Mouse (Mus musculus): ENCODE results near the gene Ptov1. TPM values are rescaled to one million over a fixed set of nuclear protein-coding genes. Genes with fewer than 3 reads are reported as not detected.
A peak's percentile ranks its signal among the peaks of the same experiment; 100 is the strongest.

The Ptov1 gene
- polyA plus RNA-seq, 1 experiment = 359 TPM

DNA sequence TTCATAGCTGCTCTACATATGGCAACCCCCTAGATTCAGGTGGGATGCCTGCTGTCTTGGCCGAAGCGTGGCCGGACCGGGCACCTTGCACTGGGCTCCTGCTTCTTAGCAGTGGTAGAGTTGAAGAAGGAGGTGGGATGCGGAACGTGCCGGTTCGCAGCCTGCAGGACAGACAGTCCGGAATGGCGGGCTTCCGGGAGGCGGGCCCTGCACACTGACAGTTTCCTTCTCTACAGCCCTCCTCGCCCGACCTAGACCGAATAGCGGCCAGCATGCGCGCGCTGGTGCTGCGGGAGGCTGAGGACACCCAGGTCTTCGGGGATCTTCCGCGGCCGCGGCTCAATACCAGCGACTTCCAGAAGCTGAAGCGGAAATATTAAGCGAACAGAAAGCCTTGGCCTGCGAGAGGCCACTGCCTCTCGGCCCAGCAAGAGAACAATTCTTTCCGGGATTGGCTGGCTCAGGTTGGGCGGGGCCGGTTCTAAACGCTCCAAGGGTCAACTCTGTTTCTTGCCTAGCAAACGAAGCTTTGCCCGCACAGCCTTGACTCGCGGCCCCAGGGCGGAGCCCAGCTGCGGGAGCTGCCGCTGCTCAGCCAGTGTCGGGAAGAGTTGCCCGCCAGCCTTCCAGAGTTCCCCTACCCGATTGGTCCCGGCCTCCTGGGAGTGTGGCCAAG is 15.1 kb downstream of the Ptov1 start:
- Histone ChIP-seq H3K4me1 (ENCODE audit: control insufficient read depth, insufficient read depth, low read length) (no peaks in the 10 kb centered on the region; the same call in 1 of the 2 replicates), H3K27ac (ENCODE audit: insufficient read depth, low read length) (peak overlapping the region; percentile 92), H3K4me3 (ENCODE audit: insufficient read depth, low read length) (peak overlapping the region; percentile 58)
- TF ChIP-seq CTCF (IDR thresholded peaks at IDR 0.05; ENCODE audit: extremely low read depth, insufficient read depth, low read length) = no peak
- TF ChIP-seq POLR2A (IDR thresholded peaks at IDR 0.05; ENCODE audit: extremely low read depth, insufficient read depth, low read length) = peak; percentile 48

- TF ChIP-seq CTCF (IDR thresholded peaks at IDR 0.05; ENCODE audit: extremely low read depth, insufficient read depth, low read length) (no peak), POLR2A (IDR thresholded peaks at IDR 0.05; ENCODE audit: extremely low read depth, insufficient read depth, low read length) (no peak)
- Histone ChIP-seq H3K4me3 (ENCODE audit: insufficient read depth, low read length) (peak overlapping the region; percentile 58), H3K27ac (ENCODE audit: insufficient read depth, low read length) (peak overlapping the region; percentile 92), H3K4me1 (ENCODE audit: control insufficient read depth, insufficient read depth, low read length) (no peaks in the 10 kb centered on the region; the same call in 1 of the 2 replicates)
Measured at GRCm38 (mm10) chr7:44853596-44854355, 15.8 kb downstream of the Ptov1 start.

- H3K4me1 ChIP-seq (ENCODE audit: control insufficient read depth, insufficient read depth, low read length) = no peaks in the 10 kb centered on the region; the same call in 1 of the 2 replicates
- H3K27ac ChIP-seq (ENCODE audit: insufficient read depth, low read length) = no peak overlapping the region
- no peak for TF ChIP-seq CTCF (IDR thresholded peaks at IDR 0.05; ENCODE audit: extremely low read depth, insufficient read depth, low read length)
- TF ChIP-seq POLR2A (IDR thresholded peaks at IDR 0.05; ENCODE audit: extremely low read depth, insufficient read depth, low read length) = no peak
- H3K4me3 ChIP-seq (ENCODE audit: insufficient read depth, low read length) = no peak overlapping the region
Measured at GRCm38 (mm10) chr7:44853065-44853464, 16.5 kb downstream of the Ptov1 start.

- TF ChIP-seq POLR2A (IDR thresholded peaks at IDR 0.05; ENCODE audit: extremely low read depth, insufficient read depth, low read length) (no peak), CTCF (IDR thresholded peaks at IDR 0.05; ENCODE audit: extremely low read depth, insufficient read depth, low read length) (no peak)
- Histone ChIP-seq H3K27ac (ENCODE audit: insufficient read depth, low read length) (no peak overlapping the region), H3K4me1 (ENCODE audit: control insufficient read depth, insufficient read depth, low read length) (peaks cover 3% of the 10 kb centered on the region), H3K4me3 (ENCODE audit: insufficient read depth, low read length) (no peak overlapping the region)
Measured at GRCm38 (mm10) chr7:44852259-44853027, 17.1 kb downstream of the Ptov1 start.

DNA sequence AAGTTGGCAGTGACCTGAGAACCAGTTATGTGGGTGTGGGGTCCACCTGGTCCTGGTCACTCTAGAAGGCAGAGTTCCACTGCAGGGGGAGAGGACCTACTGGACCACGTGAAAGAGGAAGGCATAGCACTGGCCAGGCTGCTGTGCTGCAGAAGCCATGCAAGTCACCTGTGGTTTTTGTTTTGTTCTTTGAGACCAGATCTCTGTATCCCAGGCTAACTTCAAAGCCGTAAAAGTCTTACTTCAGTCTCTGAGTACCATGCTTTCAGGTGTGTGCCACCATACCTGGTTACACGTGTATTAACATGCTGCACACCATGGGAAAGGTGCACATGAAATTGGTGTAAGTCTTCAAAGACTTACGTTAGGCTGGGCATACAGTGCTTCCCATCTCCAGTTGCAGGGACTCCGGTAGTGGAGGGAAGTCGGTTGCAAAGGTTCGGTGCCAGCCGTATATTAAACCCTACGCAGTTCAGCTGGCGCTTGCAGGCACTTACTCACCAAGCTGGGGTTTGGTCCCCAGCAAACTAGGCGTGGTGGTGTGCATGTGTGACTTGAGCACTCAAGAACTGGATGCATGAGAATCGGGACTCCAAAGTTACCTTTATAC is 17.9 kb downstream of the Ptov1 start:
- no peak overlapping the region for H3K4me3 ChIP-seq (ENCODE audit: insufficient read depth, low read length)
- peaks cover 3% of the 10 kb centered on the region for H3K4me1 ChIP-seq (ENCODE audit: control insufficient read depth, insufficient read depth, low read length)
- no peak overlapping the region for H3K27ac ChIP-seq (ENCODE audit: insufficient read depth, low read length)
- TF ChIP-seq POLR2A (IDR thresholded peaks at IDR 0.05; ENCODE audit: extremely low read depth, insufficient read depth, low read length) (no peak), CTCF (IDR thresholded peaks at IDR 0.05; ENCODE audit: extremely low read depth, insufficient read depth, low read length) (no peak)

DNA sequence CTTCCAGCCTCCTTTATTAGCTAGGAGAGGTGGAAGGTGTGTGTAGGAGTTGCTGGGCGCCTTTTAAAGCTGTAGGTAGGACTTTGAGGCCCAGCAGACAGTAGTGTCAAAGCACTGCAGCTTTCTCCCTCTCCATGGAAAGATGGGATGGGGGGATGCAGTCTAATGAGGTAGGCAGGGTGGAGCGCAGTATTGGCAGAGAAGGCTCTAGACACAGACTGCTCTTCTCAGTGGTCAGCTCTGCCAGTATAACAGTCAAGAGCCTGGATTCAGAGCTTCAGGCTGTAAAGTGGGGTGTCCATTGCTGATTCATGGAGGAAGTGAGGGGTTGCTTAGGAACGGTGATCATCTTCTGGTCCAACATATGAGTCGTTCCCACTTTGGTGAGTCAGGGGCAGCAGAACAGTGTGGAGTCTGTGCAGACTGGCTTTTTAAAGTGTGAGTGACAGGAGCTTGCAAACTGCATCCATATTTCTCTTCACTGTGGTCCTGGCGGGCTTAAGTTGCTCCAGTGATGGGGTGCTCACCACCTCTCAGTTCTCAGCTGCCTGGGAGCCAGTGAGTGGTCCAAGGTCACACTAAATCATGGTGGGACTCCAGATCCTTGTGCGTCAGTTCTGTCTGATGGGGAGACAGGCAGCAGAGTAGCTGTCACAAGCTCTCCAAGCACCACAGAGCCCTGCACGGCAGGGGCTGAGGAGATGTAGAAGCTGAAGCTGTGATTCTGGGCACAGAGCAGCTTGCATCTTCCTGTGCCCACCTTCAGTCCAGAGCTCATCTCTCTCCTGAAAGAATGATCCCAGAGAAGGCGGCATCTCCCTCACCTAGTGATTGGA is 18.6 kb downstream of the Ptov1 start:
- Histone ChIP-seq H3K4me1 (ENCODE audit: control insufficient read depth, insufficient read depth, low read length) (peaks cover 3% of the 10 kb centered on the region), H3K4me3 (ENCODE audit: insufficient read depth, low read length) (peak overlapping the region; percentile 45)
- no peak for TF ChIP-seq POLR2A (IDR thresholded peaks at IDR 0.05; ENCODE audit: extremely low read depth, insufficient read depth, low read length)

GRCm38 (mm10) chr7:44850146-44850545 is 19.4 kb downstream of the Ptov1 start:
- TF ChIP-seq CTCF (IDR thresholded peaks at IDR 0.05; ENCODE audit: extremely low read depth, insufficient read depth, low read length) (no peak), POLR2A (IDR thresholded peaks at IDR 0.05; ENCODE audit: extremely low read depth, insufficient read depth, low read length) (peak; percentile 44; the same call in 1 of the 2 replicates)
- H3K4me3 ChIP-seq (ENCODE audit: insufficient read depth, low read length) = peak overlapping the region; percentile 45
- H3K4me1 ChIP-seq (ENCODE audit: control insufficient read depth, insufficient read depth, low read length) = peaks cover 3% of the 10 kb centered on the region
- peak overlapping the region; percentile 87 for H3K27ac ChIP-seq (ENCODE audit: insufficient read depth, low read length)

More for the DNA sequence above, 18.6 kb downstream of the Ptov1 start:
- H3K27ac ChIP-seq (ENCODE audit: insufficient read depth, low read length) = peak overlapping the region; percentile 70

DNA sequence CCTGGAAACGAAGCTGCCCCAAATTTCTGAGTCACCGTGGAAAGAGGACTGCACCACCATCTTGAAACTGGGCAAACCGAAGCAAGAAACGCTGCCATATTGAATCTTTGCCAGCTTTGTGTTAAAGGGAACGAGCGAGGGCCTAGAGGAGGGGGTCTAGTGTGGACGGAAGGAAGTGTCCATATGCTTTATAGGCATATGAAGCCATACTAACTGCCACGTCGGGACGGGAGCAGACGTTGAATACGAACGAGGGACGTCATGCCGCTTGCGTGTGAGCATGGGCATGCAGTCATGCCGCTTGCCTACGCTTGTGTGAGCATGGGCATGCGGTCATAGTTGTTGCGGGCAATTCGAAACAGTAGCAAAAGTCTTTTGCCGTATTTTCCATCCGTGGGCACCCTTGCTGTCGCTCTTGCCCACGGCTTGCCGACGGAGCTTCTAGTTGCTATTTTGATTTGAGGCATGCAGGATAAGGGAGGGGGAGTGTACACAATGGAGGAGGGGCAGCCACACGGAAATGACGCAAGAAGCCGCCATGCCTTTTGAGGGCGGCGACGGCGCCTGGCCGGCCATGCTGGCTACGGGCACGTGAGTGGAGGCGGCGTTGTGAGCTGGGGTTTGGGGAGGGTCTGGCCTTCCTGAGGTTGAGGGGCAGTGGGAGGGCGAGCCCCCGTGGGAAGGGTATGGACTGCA is 20.0 kb downstream of the Ptov1 start:
- Histone ChIP-seq H3K4me1 (ENCODE audit: control insufficient read depth, insufficient read depth, low read length) (peaks cover 3% of the 10 kb centered on the region), H3K27ac (ENCODE audit: insufficient read depth, low read length) (peak overlapping the region; percentile 87), H3K4me3 (ENCODE audit: insufficient read depth, low read length) (peak overlapping the region; percentile 45)
- TF ChIP-seq POLR2A (IDR thresholded peaks at IDR 0.05; ENCODE audit: extremely low read depth, insufficient read depth, low read length) = peak; percentile 79
- TF ChIP-seq CTCF (IDR thresholded peaks at IDR 0.05; ENCODE audit: extremely low read depth, insufficient read depth, low read length) = no peak
